ENCODE assay signal across 7 mouse cellular contexts in genomic region chr2:91285885-91286505, GRCm38 (mm10). TPM values are rescaled to one million over a fixed set of nuclear protein-coding genes. Genes with fewer than 3 reads are reported as not detected.
DNase-seq lines count a peak whose midpoint lies in the region; ATAC-seq and TF ChIP-seq lines count a peak whose summit lies in the region.

No protein-coding gene starts in this region.

- no peak overlapping the region for H3K4me3 ChIP-seq in E14TG2a.4 (replicated peaks; ENCODE audit: low read length)

- DNase-seq in adrenal gland, adult 2 months, result peak; percentile 77
- DNase-seq in embryo, embryonic 11 days, result peak; percentile 86
- DNase-seq in gastrocnemius, postnatal 4 days (ENCODE audit: low spot score in 2 of 2), result peak; percentile 75 to 85
- DNase-seq in layer of hippocampus, postnatal 14 days (ENCODE audit: low spot score in 2 of 2), result peak; percentile 78 to 88
- peak; percentile 87 for DNase-seq in right cerebral cortex, postnatal 14 days

- peak; percentile 85 for TF ChIP-seq CTCF in E14TG2a.4 (conservative IDR thresholded peaks at IDR 0.05; ENCODE audit: low read length)

- H3K27me3 ChIP-seq in E14TG2a.4 (ENCODE audit: insufficient read depth, low read length), result no peaks in the 10 kb centered on the region

- H3K9me3 ChIP-seq in E14TG2a.4 (ENCODE audit: low read length), result no peaks in the 10 kb centered on the region

- peak; percentile 90 for ATAC-seq in megakaryocyte progenitor cell, adult 5-6 weeks (replicated peaks; ENCODE audit: poor library complexity)

- no peaks in the 10 kb centered on the region for H3K36me3 ChIP-seq in E14TG2a.4 (ENCODE audit: insufficient read depth, low read length)

- H3K4me1 ChIP-seq in E14TG2a.4 (replicated peaks; ENCODE audit: low read depth, low read length), result peaks cover 21% of the 10 kb centered on the region

RNA-seq across cellular contexts. Expression of gene Arfgap2, which starts 21.2 kb away (rescaled TPM):
- total RNA-seq in adrenal gland, adult 2 months (2021), result 10 to 100 TPM; 89.3 to 92.3 TPM
- polyA plus RNA-seq in adrenal gland, adult 2 months (2012; rRNA removed), result 34.1 and 53.6 TPM in 2 replicates
- total RNA-seq in gastrocnemius, postnatal 4 days (2021), result 10 to 100 TPM; 86.1 to 95.9 TPM
- total RNA-seq in layer of hippocampus, postnatal 14 days (2021), result 10 to 100 TPM; 63.9 to 65.1 TPM
- total RNA-seq in megakaryocyte progenitor cell, adult 5-6 weeks (2015), result 32.7 and 33.6 TPM in 2 replicates
- total RNA-seq in megakaryocyte progenitor cell, adult 5-6 weeks (2017), result 38.2 and 41.4 TPM in 2 replicates

RNA-seq across cellular contexts. Expression of gene Pacsin3, which starts 30.2 kb away (rescaled TPM):
- total RNA-seq in adrenal gland, adult 2 months (2021), result 100 to 1,000 TPM in 1 of 2 experiments, 10 to 100 TPM in 1; 82.8 to 101 TPM
- 56.5 and 69.2 TPM in 2 replicates for polyA plus RNA-seq in adrenal gland, adult 2 months (2012; rRNA removed)
- 100 to 1,000 TPM; 297 to 321 TPM for total RNA-seq in gastrocnemius, postnatal 4 days (2021)
- 10 to 100 TPM; 23.2 to 25.5 TPM for total RNA-seq in layer of hippocampus, postnatal 14 days (2021)
- not detected in 2 replicates for total RNA-seq in megakaryocyte progenitor cell, adult 5-6 weeks (2015)
- total RNA-seq in megakaryocyte progenitor cell, adult 5-6 weeks (2017), result not detected in 2 replicates

RNA-seq across cellular contexts. Expression of gene Ddb2, which starts 49.2 kb away (rescaled TPM):
- 1 to 10 TPM; 8.1 to 8.3 TPM for total RNA-seq in adrenal gland, adult 2 months (2021)
- polyA plus RNA-seq in adrenal gland, adult 2 months (2012; rRNA removed), result 12.4 and 12.5 TPM in 2 replicates
- 1 to 10 TPM; 6.8 to 9.5 TPM for total RNA-seq in gastrocnemius, postnatal 4 days (2021)
- 1 to 10 TPM; 7.3 to 9.1 TPM for total RNA-seq in layer of hippocampus, postnatal 14 days (2021)
- total RNA-seq in megakaryocyte progenitor cell, adult 5-6 weeks (2015), result 11.5 and 11.8 TPM in 2 replicates
- total RNA-seq in megakaryocyte progenitor cell, adult 5-6 weeks (2017), result 7.7 and 10.6 TPM in 2 replicates

Comparison
In these comparisons a context has a peak if more than half of its experiments do, and no peak if none do; other contexts are left out.
1. RNA of gene Pacsin3, which starts 30.2 kb away (total RNA-seq): 297 to 321 TPM in gastrocnemius, postnatal 4 days, 82.8 to 101 TPM in adrenal gland, adult 2 months and 23.2 to 25.5 TPM in layer of hippocampus, postnatal 14 days; not detected in megakaryocyte progenitor cell, adult 5-6 weeks; every median in the first group is over 10 times any median in the second.
2. Peak in every context shown above with its lines, with median percentiles within 50 percentile points of each other: DNase-seq.